Mouse (Mus musculus) adrenal gland (tissue): Measurements from ENCODE around the gene Syn3.
"Not testable (repeated sequence)": the region's sequence is repeated elsewhere in the genome, so short reads cannot be mapped to it uniquely, and the experiment has no call there.

Experiments used
- intact Hi-C: fragments of 180-260 bp; cut with DNase I; formaldehyde crosslinking; loops from one replicate; pipeline ENCODE4 v1.15.1; 2025

The Syn3 gene

DNA sequence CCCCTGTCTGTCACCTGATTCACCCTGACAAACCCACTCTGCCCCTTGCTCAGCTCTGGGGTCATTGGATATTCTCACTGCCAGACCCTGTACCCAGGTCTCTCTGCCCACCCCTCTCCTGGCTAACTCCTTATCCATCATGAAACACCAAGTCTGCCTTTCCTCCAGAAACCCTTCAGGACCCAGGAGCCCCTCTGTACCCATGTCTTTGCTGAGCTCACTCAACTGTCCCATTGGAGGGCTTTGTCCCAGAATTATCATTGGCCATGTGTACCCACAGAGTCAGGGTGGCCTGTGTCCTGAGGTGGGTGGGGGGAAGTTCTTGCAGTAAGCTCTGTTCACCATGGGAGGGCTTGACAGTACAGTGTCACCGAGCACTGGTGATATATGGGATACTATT, 433.0 kb downstream of the Syn3 start:
- intact Hi-C loops: loop anchor here (5.0 kb wide), 2 partner anchors 117 to 227 kb away; no protein-coding TSS in a partner anchor

DNA sequence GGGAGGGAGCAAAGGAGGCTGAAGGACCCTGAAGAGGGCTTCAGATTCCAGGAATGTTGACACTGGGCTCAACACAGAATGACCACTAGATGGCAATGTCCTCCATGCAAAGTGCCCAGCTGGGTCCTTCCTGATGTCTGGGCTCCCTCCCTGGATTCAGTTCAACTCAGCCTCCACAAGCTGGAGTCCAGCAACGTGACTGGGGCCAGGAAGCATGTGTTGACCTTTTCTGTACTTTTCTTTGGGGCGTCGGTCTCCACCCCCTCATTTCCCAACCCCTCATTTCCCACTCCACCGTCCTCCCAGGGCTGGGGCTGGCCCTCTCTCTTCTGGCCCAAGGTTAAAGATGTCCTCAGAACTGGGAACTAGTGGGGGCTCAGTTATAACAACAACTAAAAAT, 433.8 kb downstream of the Syn3 start:
- intact Hi-C loops: loop anchor here (5.0 kb wide), 2 partner anchors 117 to 227 kb away; no protein-coding TSS in a partner anchor

GRCm38 (mm10) chr10:86063018-86063384, 435.7 kb downstream of the Syn3 start:
- intact Hi-C loops: loop anchor here (2.0 kb wide), 2 partner anchors 392 to 400 kb away; no protein-coding TSS in a partner anchor

DNA sequence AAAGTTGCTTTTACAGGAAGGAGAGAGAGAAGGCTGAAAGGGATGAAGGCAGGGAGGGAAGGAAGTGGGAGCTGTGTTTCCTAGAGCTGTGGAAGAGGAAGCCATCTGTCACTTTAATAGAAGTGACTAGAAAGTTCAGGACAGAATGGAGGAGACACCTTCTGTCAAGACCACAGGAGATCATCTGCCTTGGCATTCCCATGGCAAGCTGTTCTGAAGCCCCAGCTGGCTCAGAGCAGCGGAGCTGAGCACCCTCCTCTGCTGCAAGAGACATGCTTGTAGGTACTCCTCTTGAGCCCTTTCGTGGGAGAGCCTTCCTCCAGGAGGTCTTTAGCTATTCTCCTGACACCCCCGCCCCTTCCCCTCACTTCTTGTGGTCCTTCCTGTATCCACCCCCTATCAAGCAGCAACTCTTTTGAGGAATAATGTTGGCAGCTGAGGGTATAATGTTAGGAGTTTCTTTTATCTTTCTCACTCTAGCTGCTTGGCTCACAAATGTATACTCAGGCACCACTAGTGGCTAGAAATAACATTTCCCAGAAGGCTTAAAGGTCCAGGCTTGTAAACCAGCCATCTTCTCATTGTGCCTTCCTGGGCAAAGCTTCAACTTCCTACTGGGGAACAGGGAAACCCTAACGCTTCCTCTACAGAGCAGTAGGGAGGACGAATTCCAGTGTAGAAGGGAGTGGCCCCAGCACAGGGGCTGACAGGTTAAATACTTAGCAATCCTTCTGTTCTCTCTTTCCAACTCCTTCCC, 436.3 kb downstream of the Syn3 start:
- intact Hi-C loops: loop anchor here (2.0 kb wide), 2 partner anchors 392 to 400 kb away; no protein-coding TSS in a partner anchor

DNA sequence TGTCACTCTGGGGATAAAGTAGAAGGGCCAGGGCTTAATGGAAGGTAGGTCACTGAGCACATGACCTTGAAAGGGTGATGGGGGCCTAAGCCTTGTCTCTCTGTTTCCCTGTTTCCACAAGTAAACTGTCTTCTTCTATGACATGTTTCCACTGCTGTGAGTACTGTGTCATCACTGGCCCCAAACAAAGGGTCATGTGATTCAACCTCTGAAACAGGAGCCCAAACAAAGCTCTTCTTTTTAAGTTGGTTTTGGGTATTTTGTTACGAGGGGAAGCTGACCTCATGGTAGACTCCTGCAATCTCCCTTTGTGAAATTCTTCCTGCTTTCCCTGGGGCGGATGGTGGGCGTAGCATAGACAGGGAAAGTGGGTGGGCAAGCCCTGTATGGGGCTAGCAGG, 438.4 kb downstream of the Syn3 start:
- intact Hi-C loops: no loop called here

DNA sequence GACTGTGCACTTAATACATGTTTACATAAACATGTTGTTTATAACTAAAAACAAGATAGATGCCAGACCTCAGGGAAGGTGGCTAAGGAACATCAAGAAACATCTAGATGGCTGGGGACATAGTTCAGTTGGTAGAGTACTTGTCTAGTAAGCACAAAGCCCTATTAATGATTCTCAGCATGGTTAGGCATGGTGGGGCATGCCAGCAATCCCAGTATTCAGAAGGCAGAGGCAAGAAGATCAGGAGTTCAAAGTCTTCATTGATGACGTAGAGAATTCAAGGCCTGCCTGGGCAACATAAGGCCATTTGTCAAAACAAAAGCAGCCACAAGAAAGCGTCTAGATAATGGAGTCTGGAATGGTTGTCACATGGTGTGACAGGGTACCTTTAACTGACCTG, 441.0 kb downstream of the Syn3 start:
- intact Hi-C loops: no loop called here

DNA sequence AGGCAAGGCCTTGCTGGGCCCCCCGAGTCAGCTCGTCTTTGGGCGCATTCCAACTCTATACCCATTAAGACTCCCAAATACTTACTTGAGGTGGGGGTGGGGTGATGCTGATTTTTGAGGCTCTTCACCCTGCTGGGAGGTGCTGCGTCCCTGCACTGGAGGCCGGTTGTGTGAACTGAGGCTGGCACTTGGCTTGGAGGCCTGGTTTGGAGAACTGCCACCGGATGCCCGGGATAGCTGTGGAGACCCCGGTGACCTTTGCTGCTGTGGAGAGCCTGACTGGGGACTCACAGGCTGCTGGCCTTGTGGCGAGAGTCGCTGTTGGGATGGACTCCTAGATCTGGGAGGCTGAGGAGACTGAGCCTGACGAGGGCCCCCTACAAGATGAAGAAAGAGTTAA, 441.4 kb downstream of the Syn3 start:
- intact Hi-C loops: no loop called here

- intact Hi-C loops: no loop called here
Measured at GRCm38 (mm10) chr10:86056297-86056903, 442.3 kb downstream of the Syn3 start.

- intact Hi-C loops: loop anchor here (5.0 kb wide), 1 partner anchor 86 kb away; no protein-coding TSS in a partner anchor
Measured at GRCm38 (mm10) chr10:86052818-86053522, 445.7 kb downstream of the Syn3 start.

DNA sequence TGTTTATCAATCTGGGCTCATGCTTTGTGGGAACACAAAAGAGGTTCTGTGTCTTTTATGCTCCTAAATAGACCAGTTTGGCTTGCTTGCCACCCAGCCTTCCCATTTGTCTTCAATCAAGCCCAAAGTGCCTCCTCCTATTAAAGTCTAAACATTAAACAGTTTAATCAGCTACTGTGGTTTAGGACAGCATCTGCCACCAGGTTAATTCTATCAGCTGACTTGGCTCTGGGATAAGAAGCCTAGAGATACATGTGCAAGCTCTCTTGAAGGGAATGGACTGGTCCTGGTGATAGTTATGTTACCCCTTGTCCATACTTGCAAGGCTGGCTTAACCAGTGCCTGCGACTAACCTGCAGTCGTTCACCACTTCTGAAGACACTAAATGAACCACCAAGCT, 448.2 kb downstream of the Syn3 start:
- intact Hi-C loops: loop anchor here (5.0 kb wide), 1 partner anchor 83 kb away; no protein-coding TSS in a partner anchor

- intact Hi-C loops: no loop called here
Measured at GRCm38 (mm10) chr10:86047786-86048185, 450.9 kb downstream of the Syn3 start.

- intact Hi-C loops: no loop called here
Measured at GRCm38 (mm10) chr10:86046371-86046770, 452.3 kb downstream of the Syn3 start.

- intact Hi-C loops: no loop called here
Measured at GRCm38 (mm10) chr10:86044066-86044465, 454.6 kb downstream of the Syn3 start.

DNA sequence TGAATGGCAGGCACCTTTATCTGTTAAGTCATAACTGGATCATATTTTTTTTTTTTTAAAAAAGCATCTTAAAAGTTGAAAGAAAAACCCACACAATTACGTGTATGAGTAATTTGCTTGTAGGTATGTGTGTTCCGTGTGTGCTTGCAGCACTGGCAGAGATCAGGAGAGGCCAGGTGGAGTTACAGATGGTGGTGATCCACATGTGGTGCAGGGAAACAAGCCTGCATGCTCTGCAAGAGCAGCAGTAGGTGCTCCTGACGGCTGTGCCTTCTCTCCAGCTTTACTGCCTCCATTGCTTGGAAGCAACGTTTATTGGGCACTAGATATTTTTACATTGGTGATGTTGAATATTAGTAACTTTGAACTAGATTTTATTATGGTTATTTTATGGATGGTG, 455.0 kb downstream of the Syn3 start:
- intact Hi-C loops: no loop called here

DNA sequence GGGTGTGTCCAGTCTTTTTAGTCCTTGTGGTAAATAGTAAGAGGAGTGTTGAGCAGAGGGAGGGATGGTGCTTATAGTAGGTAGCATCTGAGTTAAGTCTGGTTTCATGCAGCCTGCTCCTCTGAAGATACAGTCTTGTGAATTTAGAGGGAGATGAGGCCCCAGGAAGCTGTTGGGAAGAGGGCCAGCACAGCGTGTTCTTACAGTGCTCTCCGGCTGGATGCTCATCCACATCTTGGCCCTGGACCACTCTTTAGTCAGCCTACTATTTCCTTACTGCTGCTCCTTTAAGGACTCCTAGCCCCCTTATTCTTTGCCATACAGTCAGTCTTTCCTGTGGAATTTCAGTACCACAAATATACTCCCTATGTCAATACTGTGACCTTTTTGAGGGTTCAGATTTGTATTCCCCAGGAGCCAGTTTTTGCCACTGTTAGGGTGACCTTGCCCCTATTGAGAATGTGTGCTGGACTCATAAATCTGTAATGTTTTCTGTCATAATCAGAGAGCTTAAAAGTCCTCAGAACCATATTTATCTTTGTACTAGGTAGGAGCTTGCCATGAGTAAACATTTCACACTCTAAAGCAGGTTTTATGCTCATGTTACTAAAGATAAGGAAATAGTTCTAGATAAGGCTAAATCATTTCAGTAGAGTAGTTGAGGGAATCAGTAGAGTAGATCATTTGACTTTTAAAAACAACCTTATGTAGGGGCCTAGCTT, 464.5 kb downstream of the Syn3 start:
- intact Hi-C loops: no loop called here

GRCm38 (mm10) chr10:86032517-86032916, 466.2 kb downstream of the Syn3 start:
- intact Hi-C loops: no loop called here

GRCm38 (mm10) chr10:86030743-86031142, 468.0 kb downstream of the Syn3 start:
- intact Hi-C loops: no loop called here

- intact Hi-C loops: not testable (repeated sequence)
Measured at GRCm38 (mm10) chr10:86026807-86027206, 471.9 kb downstream of the Syn3 start.

- intact Hi-C loops: no loop called here
Measured at GRCm38 (mm10) chr10:86026354-86026753, 472.3 kb downstream of the Syn3 start.

GRCm38 (mm10) chr10:86025906-86026305, 472.8 kb downstream of the Syn3 start:
- intact Hi-C loops: no loop called here

- intact Hi-C loops: loop anchor here (5.0 kb wide), 1 partner anchor 56 kb away; no protein-coding TSS in a partner anchor
Measured at GRCm38 (mm10) chr10:86023149-86023548, 475.5 kb downstream of the Syn3 start.
